Mouse (Mus musculus) CH12.LX (cell line): ENCODE measurements at regions not wholly inside any gene's neighbourhood (a gene's known extent, or its start where the extent isn't known, plus 50 kb on each side); places are given as distances from the start of the nearest gene placed in this dataset.

Experiments
- DNase-seq: peaks from one replicate; pipeline ENCODE4 v3.0.0-alpha.2; 2013; ENCODE audit errors: extremely low read depth
- H3K27ac ChIP-seq: 2 replicates; pipeline ENCODE4 v1.5.1; 2012; ENCODE audit warnings: low read depth, mild to moderate bottlenecking, control low read depth, moderate library complexity; ENCODE audit not compliant: insufficient read depth
- H3K27me3 ChIP-seq: replicated peaks from 2 replicates; pipeline ENCODE3; 2012; ENCODE audit warnings: inconsistent platforms
- H3K36me3 ChIP-seq, 2 experiments: replicated peaks in 1 of 2; 2 replicates each; pipeline versions ENCODE3 to v1.6.1; 2012; ENCODE audit warnings: inconsistent platforms in 1 of 2, low read length in 1 of 2, mild to moderate bottlenecking in 1 of 2, mixed read lengths in 1 of 2, moderate library complexity in 1 of 2; ENCODE audit not compliant: control insufficient read depth in 1 of 2, insufficient read depth in 1 of 2
- H3K4me1 ChIP-seq, 2 experiments: 2 replicates each; pipeline ENCODE4 v1.6.1; 2012; ENCODE audit warnings: inconsistent platforms in 1 of 2, moderate library complexity in 1 of 2; ENCODE audit not compliant: insufficient read depth in 2 of 2, control insufficient read depth in 1 of 2
- H3K4me2 ChIP-seq: 2 replicates; pipeline ENCODE4 v1.6.1; 2012; ENCODE audit warnings: low read depth, mild to moderate bottlenecking, control low read depth; ENCODE audit not compliant: poor library complexity, insufficient read depth, severe bottlenecking
- H3K4me3 ChIP-seq, 3 experiments: fragments of 150-350 bp in 1 of 3; sonication (generic) in 1 of 3; replicated peaks in 1 of 3; 2 replicates each; pipeline versions ENCODE3 to v1.5.1; 2011 to 2012; ENCODE audit warnings: low read depth in 2 of 3, low read length in 2 of 3, mild to moderate bottlenecking in 2 of 3, moderate library complexity in 2 of 3, control low read depth in 1 of 3, improper control_type of control experiment in 1 of 3, inconsistent platforms in 1 of 3, mixed read lengths in 1 of 3; ENCODE audit not compliant: poor library complexity in 1 of 3
- H3K79me2 ChIP-seq: replicated peaks from 2 replicates; pipeline ENCODE4 v1.6.1; 2012; ENCODE audit warnings: mild to moderate bottlenecking, moderate library complexity; ENCODE audit not compliant: control insufficient read depth, poor library complexity, insufficient read depth, severe bottlenecking; ENCODE audit errors: extremely low read depth
- H3K9ac ChIP-seq: 2 replicates; pipeline ENCODE4 v1.6.1; 2012; ENCODE audit warnings: low read depth, mild to moderate bottlenecking, control low read depth, moderate library complexity; ENCODE audit not compliant: insufficient read depth
- H3K9me3 ChIP-seq: replicated peaks from 2 replicates; pipeline ENCODE3; 2012; ENCODE audit warnings: low read length, inconsistent platforms, mixed read lengths
- CTCF ChIP-seq, 2 experiments: IDR thresholded peaks in 1 of 2; conservative IDR thresholded peaks in 1 of 2; 2 replicates each; pipeline ENCODE4 v1.5.1; 2011 to 2012; ENCODE audit warnings: low read depth in 2 of 2, low read length in 2 of 2, improper control_type of control experiment in 1 of 2, inconsistent platforms in 1 of 2, mild to moderate bottlenecking in 1 of 2, moderate library complexity in 1 of 2
- E2F4 ChIP-seq: IDR thresholded peaks from 2 replicates; pipeline ENCODE4 v1.6.1; 2011; ENCODE audit warnings: low read depth, low read length, improper control_type of control experiment; ENCODE audit not compliant: insufficient replicate concordance
- ELF1 ChIP-seq: IDR thresholded peaks from 2 replicates; pipeline ENCODE4 v1.6.1; 2014; ENCODE audit warnings: low read depth, mild to moderate bottlenecking, inconsistent platforms, low read length, improper control_type of control experiment
- ETS1 ChIP-seq: conservative IDR thresholded peaks from 2 replicates; pipeline ENCODE4 v1.6.1; 2012; ENCODE audit warnings: low read depth, mild to moderate bottlenecking, inconsistent platforms, low read length, improper control_type of control experiment, moderate library complexity
- GABPA ChIP-seq: IDR thresholded peaks from 2 replicates; pipeline ENCODE4 v1.6.1; 2012; ENCODE audit warnings: low read depth, low read length, improper control_type of control experiment, inconsistent platforms; ENCODE audit not compliant: insufficient replicate concordance
- HCFC1 ChIP-seq: IDR thresholded peaks from 2 replicates; pipeline ENCODE4 v1.6.1; 2012; ENCODE audit warnings: low read depth, mild to moderate bottlenecking, inconsistent platforms, low read length, improper control_type of control experiment
- IRF4 ChIP-seq: IDR thresholded peaks from 2 replicates; pipeline ENCODE4 v1.6.1; 2014; ENCODE audit warnings: low read depth, mild to moderate bottlenecking, inconsistent platforms, low read length, improper control_type of control experiment
- JUN ChIP-seq: IDR thresholded peaks from 2 replicates; pipeline ENCODE4 v1.6.1; 2011; ENCODE audit warnings: low read depth, mild to moderate bottlenecking, low read length, improper control_type of control experiment, moderate library complexity; ENCODE audit not compliant: insufficient read depth
- JUND ChIP-seq: conservative IDR thresholded peaks from 2 replicates; pipeline ENCODE4 v1.6.1; 2011; ENCODE audit warnings: low read depth, low read length, improper control_type of control experiment
- KAT2A ChIP-seq: IDR thresholded peaks from 2 replicates; pipeline ENCODE4 v1.6.1; 2012; ENCODE audit warnings: low read length, improper control_type of control experiment, inconsistent platforms; ENCODE audit not compliant: insufficient replicate concordance
- MAFK ChIP-seq: IDR thresholded peaks from 2 replicates; pipeline ENCODE4 v1.6.1; 2011; ENCODE audit warnings: low read length, improper control_type of control experiment; ENCODE audit not compliant: insufficient replicate concordance
- MAX ChIP-seq: IDR thresholded peaks from 2 replicates; pipeline ENCODE4 v1.6.1; 2011; ENCODE audit warnings: low read length, improper control_type of control experiment
- MEF2A ChIP-seq: IDR thresholded peaks from 2 replicates; pipeline ENCODE4 v1.6.1; 2014; ENCODE audit warnings: low read depth, mild to moderate bottlenecking, inconsistent platforms, low read length, improper control_type of control experiment, borderline replicate concordance
- MXI1 ChIP-seq: IDR thresholded peaks from 2 replicates; pipeline ENCODE4 v1.6.1; 2011; ENCODE audit warnings: mild to moderate bottlenecking, low read depth, low read length, improper control_type of control experiment
- MYC ChIP-seq: IDR thresholded peaks from 2 replicates; pipeline ENCODE4 v1.6.1; 2011; ENCODE audit warnings: low read depth, mild to moderate bottlenecking, improper control_type of control experiment, low read length
- NELFE ChIP-seq: IDR thresholded peaks from 2 replicates; pipeline ENCODE4 v1.6.1; 2011; ENCODE audit warnings: low read depth, low read length, improper control_type of control experiment
- RAD21 ChIP-seq: IDR thresholded peaks from 2 replicates; pipeline ENCODE4 v1.6.1; 2011; ENCODE audit warnings: low read depth, mild to moderate bottlenecking, low read length, improper control_type of control experiment, moderate library complexity
- SIN3A ChIP-seq: IDR thresholded peaks from 2 replicates; pipeline ENCODE4 v1.6.1; 2012; ENCODE audit warnings: low read length, improper control_type of control experiment, inconsistent platforms
- SMC3 ChIP-seq: IDR thresholded peaks from 2 replicates; pipeline ENCODE4 v1.6.1; 2011; ENCODE audit warnings: low read depth, low read length, improper control_type of control experiment
- TCF12 ChIP-seq: IDR thresholded peaks from 2 replicates; pipeline ENCODE4 v1.6.1; 2014; ENCODE audit warnings: low read depth, mild to moderate bottlenecking, inconsistent platforms, low read length, improper control_type of control experiment
- dilution Hi-C: fragments of 300-500 bp; cut with MboI; formaldehyde crosslinking; loops from 2 replicates; pipeline ENCODE4 v1.14.3; 2020; ENCODE audit warnings: low sequenced_read_pairs; ENCODE audit not compliant: extremely low pct_unique_long_range_greater_than_20kb, extremely low pct_ligation_motif_present
- in situ Hi-C: fragments of 300-500 bp; cut with MboI; formaldehyde crosslinking; loops from 3 replicates; pipeline ENCODE4 v1.14.3; 2019; ENCODE audit warnings: low sequenced_read_pairs, low pct_ligation_motif_present, low pct_unique_long_range_greater_than_20kb, mixed read lengths

- Histone ChIP-seq H3K4me3 (no peak overlapping the region), H3K9me3 (no peaks in the 10 kb centered on the region), H3K36me3 (no peaks in the 10 kb centered on the region), H3K79me2 (no peaks in the 10 kb centered on the region), H3K4me2 (no peak overlapping the region), H3K9ac (no peak overlapping the region), H3K27ac (no peak overlapping the region), H3K4me1 (peaks cover 3 to 9% of the 10 kb centered on the region in 2 experiments; a peak in 3 of 4 replicates), H3K27me3 (no peaks in the 10 kb centered on the region)
- no peak for DNase-seq
- in situ Hi-C loops: loop anchor here (25.0 kb wide), 1 partner anchor 214 kb away; no protein-coding TSS in a partner anchor
- dilution Hi-C loops: no loop called here
- no peak for TF ChIP-seq ETS1
- TF ChIP-seq SMC3: no peak
- no peak for TF ChIP-seq CTCF (conservative IDR thresholded peaks at IDR 0.05 in 1 of 2, IDR thresholded peaks at IDR 0.05 in 1 of 2; ENCODE audit: low read depth in 2 of 2, low read length in 2 of 2)
- TF ChIP-seq E2F4: no peak
- TF ChIP-seq MAFK: no peak
- no peak for TF ChIP-seq MXI1
- TF ChIP-seq IRF4: no peak
- TF ChIP-seq TCF12: no peak
- TF ChIP-seq RAD21: no peak
- TF ChIP-seq MYC: no peak
- no peak for TF ChIP-seq ELF1
- no peak for TF ChIP-seq GABPA
- TF ChIP-seq, all 38 proteins: peak for 0
Observed at GRCm38 (mm10) chr12:52398511-52398975, 105.2 kb upstream of the Arhgap5 start.

GRCm38 (mm10) chr12:52400099-52400498, 103.7 kb upstream of the Arhgap5 start:
- H3K27ac ChIP-seq: no peak overlapping the region
- H3K9ac ChIP-seq: no peak overlapping the region
- no peaks in the 10 kb centered on the region for H3K36me3 ChIP-seq
- H3K4me1 ChIP-seq: peaks cover 3 to 9% of the 10 kb centered on the region in 2 experiments; a peak in 3 of 4 replicates
- no peaks in the 10 kb centered on the region for H3K9me3 ChIP-seq
- no peaks in the 10 kb centered on the region for H3K79me2 ChIP-seq
- no peak for DNase-seq
- dilution Hi-C loops (no loop called here), in situ Hi-C loops (no loop called here)
- no peak for TF ChIP-seq IRF4
- TF ChIP-seq HCFC1: no peak
- no peak for TF ChIP-seq MEF2A
- TF ChIP-seq JUN: no peak
- TF ChIP-seq SIN3A: no peak
- no peak for TF ChIP-seq JUND
- TF ChIP-seq MAX: no peak
- TF ChIP-seq GABPA: no peak
- no peak for TF ChIP-seq NELFE
- no peak for TF ChIP-seq TCF12
- no peak for TF ChIP-seq KAT2A
- H3K4me2 ChIP-seq: no peak overlapping the region
- H3K27me3 ChIP-seq: no peaks in the 10 kb centered on the region
- no peak overlapping the region for H3K4me3 ChIP-seq
